16 mouse cellular contexts compared by ENCODE assay signal in genomic region chr15:81248341-81248679, GRCm38 (mm10). TPM values are rescaled to one million over a fixed set of nuclear protein-coding genes. Genes with fewer than 3 reads are reported as not detected.
DNase-seq lines count a peak whose midpoint lies in the region; ATAC-seq and TF ChIP-seq lines count a peak whose summit lies in the region.
"Had no signal": no experiment of that assay in that cellular context is flagged by ENCODE, and none has a peak within 500 bp of the region (broad histone marks: within the 10 kb centered on the region; RNA-seq: fewer than 3 reads in every experiment).

No protein-coding gene starts in this region.

- peak overlapping the region; percentile 55 for H3K27ac ChIP-seq in heart, embryonic 16.5 days (ENCODE audit: low read length)
- no peak overlapping the region for H3K27ac ChIP-seq in liver, embryonic 15.5 days (replicated peaks)
- H3K27ac ChIP-seq in embryonic facial prominence, embryonic 14.5 days (replicated peaks; ENCODE audit: low read depth, low read length) = peak overlapping the region; percentile 53; the same call in 1 of the 2 replicates
- H3K27ac ChIP-seq: limb, embryonic 13.5 days; neural tube, embryonic 13.5 days had no signal

- no peak for ATAC-seq in heart, embryonic 16.5 days (replicated peaks; ENCODE audit: extremely low read depth, insufficient read depth, low FRiP score)
- no peak for ATAC-seq in liver, embryonic 15.5 days (ENCODE audit: insufficient read depth)
- no peak for ATAC-seq in embryonic facial prominence, embryonic 14.5 days (ENCODE audit: low read depth)
- ATAC-seq: forebrain, embryonic 14.5 days; hindbrain, embryonic 16.5 days had no signal

- DNase-seq in heart, adult 8-10 months (ENCODE audit: low spot score) = no peak
- DNase-seq in liver = no peak
- DNase-seq in embryonic facial prominence, embryonic 14.5 days (ENCODE audit: low spot score) = no peak
- DNase-seq in yolk sac, embryonic 10.5 days (ENCODE audit: low spot score) = no peak
- DNase-seq in gastrocnemius, adult 8-10 months (ENCODE audit: low spot score in 2 of 2) = no peak
- DNase-seq: cerebellum, postnatal 25 days; right cerebral cortex, postnatal 4 days had no signal

- peaks cover 7% of the 10 kb centered on the region; the same call in 1 of the 2 replicates for H3K9me3 ChIP-seq in heart, embryonic 16.5 days (replicated peaks; ENCODE audit: control insufficient read depth, low read length)
- no peaks in the 10 kb centered on the region for H3K9me3 ChIP-seq in liver, embryonic 15.5 days (replicated peaks)
- peaks cover 9% of the 10 kb centered on the region for H3K9me3 ChIP-seq in embryonic facial prominence, embryonic 14.5 days (ENCODE audit: control insufficient read depth, low read length)
- H3K9me3 ChIP-seq: G1E had no signal

- WGBS in heart, embryonic 16.5 days = 71% methylated on average over 4 of the region's 4 CpGs
- WGBS in liver, embryonic 15.5 days (ENCODE audit: insufficient replicate concordance) = 58% methylated on average over 4 of the region's 4 CpGs
- 79% methylated on average over 4 of the region's 4 CpGs for WGBS in embryonic facial prominence, embryonic 14.5 days

- no peaks in the 10 kb centered on the region for H3K79me2 ChIP-seq in myocyte (ENCODE audit: control insufficient read depth, insufficient read depth)

- H3K27me3 ChIP-seq in heart, embryonic 16.5 days (ENCODE audit: control insufficient read depth, insufficient read depth, low read length) = no peaks in the 10 kb centered on the region
- H3K27me3 ChIP-seq in liver, embryonic 15.5 days = no peaks in the 10 kb centered on the region
- H3K27me3 ChIP-seq in embryonic facial prominence, embryonic 14.5 days (replicated peaks; ENCODE audit: control insufficient read depth, insufficient read depth, low read length) = no peaks in the 10 kb centered on the region
- no peaks in the 10 kb centered on the region for H3K27me3 ChIP-seq in myocyte (ENCODE audit: control insufficient read depth, insufficient read depth, insufficient read length)
- H3K27me3 ChIP-seq: limb, embryonic 13.5 days; neural tube, embryonic 13.5 days had no signal

- H3K4me2 ChIP-seq in heart, embryonic 16.5 days (ENCODE audit: low read depth, low read length) = peak overlapping the region; percentile 48
- 0 out of 2 replicates have a peak overlapping the region, but pooled peaks have one; percentile 23 for H3K4me2 ChIP-seq in liver, embryonic 15.5 days
- H3K4me2 ChIP-seq in embryonic facial prominence, embryonic 14.5 days (ENCODE audit: low read depth, low read length) = no peak overlapping the region
- peak overlapping the region; percentile 71 for H3K4me2 ChIP-seq in myocyte (ENCODE audit: low read depth)
- H3K4me2 ChIP-seq: limb, embryonic 13.5 days; neural tube, embryonic 13.5 days had no signal

- no peak for TF ChIP-seq POLR2A in myocyte (IDR thresholded peaks at IDR 0.05; ENCODE audit: insufficient read length, low read depth)

- H3K36me3 ChIP-seq in heart, embryonic 16.5 days (ENCODE audit: control insufficient read depth, insufficient read depth) = no peaks in the 10 kb centered on the region
- no peaks in the 10 kb centered on the region for H3K36me3 ChIP-seq in liver, embryonic 15.5 days (replicated peaks)
- no peaks in the 10 kb centered on the region for H3K36me3 ChIP-seq in embryonic facial prominence, embryonic 14.5 days (ENCODE audit: control insufficient read depth, insufficient read depth, low read length)
- H3K36me3 ChIP-seq in myocyte (ENCODE audit: control insufficient read depth, insufficient read depth) = no peaks in the 10 kb centered on the region
- H3K36me3 ChIP-seq: G1E; limb, embryonic 13.5 days; neural tube, embryonic 13.5 days had no signal

- no peak overlapping the region for H3ac ChIP-seq in myocyte (ENCODE audit: control insufficient read depth, insufficient read length)

- peaks cover 13% of the 10 kb centered on the region for H3K4me1 ChIP-seq in heart, embryonic 16.5 days (ENCODE audit: control insufficient read depth, insufficient read depth, low read length)
- H3K4me1 ChIP-seq in liver, embryonic 15.5 days (replicated peaks) = peaks cover 4% of the 10 kb centered on the region
- H3K4me1 ChIP-seq in embryonic facial prominence, embryonic 14.5 days (ENCODE audit: control insufficient read depth, insufficient read depth, low read length) = peaks cover 13% of the 10 kb centered on the region; the same call in 1 of the 2 replicates

- no peak overlapping the region for H3K9ac ChIP-seq in heart, embryonic 16.5 days (ENCODE audit: low read length)
- no peak overlapping the region for H3K9ac ChIP-seq in liver, embryonic 15.5 days
- H3K9ac ChIP-seq in embryonic facial prominence, embryonic 14.5 days (ENCODE audit: low read depth, low read length) = no peak overlapping the region
- H3K9ac ChIP-seq: limb, embryonic 13.5 days; neural tube, embryonic 13.5 days had no signal

- no peak overlapping the region for H3K4me3 ChIP-seq in heart, embryonic 16.5 days (ENCODE audit: low read length)
- H3K4me3 ChIP-seq in liver, embryonic 15.5 days (replicated peaks) = no peak overlapping the region
- H3K4me3 ChIP-seq in embryonic facial prominence, embryonic 14.5 days (ENCODE audit: low read depth, low read length) = no peak overlapping the region
- H3K4me3 ChIP-seq in myocyte = no peak overlapping the region
- H3K4me3 ChIP-seq: limb, embryonic 13.5 days; neural tube, embryonic 13.5 days had no signal

TF ChIP-seq in myocyte, 11 proteins besides CTCF, POLR2A, EP300 and RAD21:
- TF ChIP-seq TCF3 (IDR thresholded peaks at IDR 0.05; ENCODE audit: insufficient read length, low read depth) (no peak), MAX (IDR thresholded peaks at IDR 0.05; ENCODE audit: low read depth) (no peak), E2F4 (IDR thresholded peaks at IDR 0.05; ENCODE audit: insufficient read depth) (no peak), REST (IDR thresholded peaks at IDR 0.05; ENCODE audit: insufficient read depth, insufficient read length) (no peak), CEBPB (IDR thresholded peaks at IDR 0.05; ENCODE audit: insufficient read depth, poor library complexity, severe bottlenecking) (no peak), SRF (IDR thresholded peaks at IDR 0.05; ENCODE audit: control insufficient read depth, insufficient read length, low read depth) (no peak), POLR2AphosphoS2 (IDR thresholded peaks at IDR 0.05; ENCODE audit: insufficient read length, low read depth) (no peak), MYOD1 (IDR thresholded peaks at IDR 0.05; ENCODE audit: control insufficient read depth in 1 of 3, insufficient read length in 2 of 3, low read depth in 2 of 3) (no peak), USF1 (IDR thresholded peaks at IDR 0.05; ENCODE audit: low read depth) (no peak), MYOG (IDR thresholded peaks at IDR 0.05; ENCODE audit: control insufficient read depth in 1 of 3, insufficient read depth in 1 of 3, insufficient read length in 2 of 3, low read depth in 2 of 3) (no peak), TCF12 (IDR thresholded peaks at IDR 0.05; ENCODE audit: insufficient read depth, poor library complexity, severe bottlenecking) (no peak)
TF ChIP-seq in myocyte: peak in this region for 0.

RNA-seq across cellular contexts. Expression of gene Mchr1, which starts 13.0 kb away (rescaled TPM):
- polyA plus RNA-seq in heart, embryonic 16.5 days (2015; fragmentation: Nextera tagmentation; extraction: Ambion mirVana) = 0.06 and 0.07 TPM in 2 replicates
- not detected for total RNA-seq in heart, adult 8-10 months (2022)
- polyA plus RNA-seq in liver, embryonic 15.5 days (2015; fragmentation: Nextera tagmentation; extraction: Ambion mirVana) = 0.07 and 0.08 TPM in 2 replicates
- 1.1 and 2.0 TPM in 2 replicates for polyA plus RNA-seq in embryonic facial prominence, embryonic 14.5 days (2014; fragmentation: Nextera tagmentation; extraction: Ambion mirVana)
- 0.44 TPM for polyA plus RNA-seq in myocyte (2012; fragmentation: generic; extraction: Trizol)
- total RNA-seq in gastrocnemius, adult 8-10 months (2022) = 1 to 10 TPM; 2.1 to 6.9 (median 4.4) TPM
- polyA plus RNA-seq: G1E; heart, embryonic 14.5 days had no signal

RNA-seq across cellular contexts. Expression of gene Mrtfa, which starts 57.8 kb away (rescaled TPM):
- polyA plus RNA-seq in heart, embryonic 16.5 days (2015; fragmentation: Nextera tagmentation; extraction: Ambion mirVana) = 14.1 TPM in 2 replicates
- 1 to 10 TPM; 5.4 to 7.4 (median 6.7) TPM for total RNA-seq in heart, adult 8-10 months (2022)
- polyA plus RNA-seq in liver, embryonic 15.5 days (2015; fragmentation: Nextera tagmentation; extraction: Ambion mirVana) = 5.3 and 5.9 TPM in 2 replicates
- polyA plus RNA-seq in embryonic facial prominence, embryonic 14.5 days (2014; fragmentation: Nextera tagmentation; extraction: Ambion mirVana) = 24.5 and 28.6 TPM in 2 replicates
- 36.0 TPM for polyA plus RNA-seq in myocyte (2012; fragmentation: generic; extraction: Trizol)
- total RNA-seq in gastrocnemius, adult 8-10 months (2022) = 10 to 100 TPM; 13.8 to 23.9 (median 17.8) TPM
